Mouse (Mus musculus): ENCODE data around the gene Sh3pxd2a. TPM values are rescaled to one million over a fixed set of nuclear protein-coding genes. Genes with fewer than 3 reads are reported as not detected.

The Sh3pxd2a gene
- polyA plus RNA-seq, 1 experiment from 2014 or later: 7.4 TPM

GRCm38 (mm10) chr19:47253053-47253628 is 211.1 kb downstream of the Sh3pxd2a start:
- peak; percentile 47 for DNase-seq (ENCODE audit: low spot score)
- peak overlapping the region; percentile 59 for H3K4me2 ChIP-seq (ENCODE audit: low read depth, low read length)
- no peak overlapping the region for H3K27ac ChIP-seq (replicated peaks; ENCODE audit: low read depth, low read length)
- H3K27me3 ChIP-seq (ENCODE audit: control insufficient read depth, insufficient read depth, low read length): peaks cover 29% of the 10 kb centered on the region
- H3K4me3 ChIP-seq (ENCODE audit: low read depth, low read length): peak overlapping the region; percentile 34
- 3% methylated on average over 89 of the region's 90 CpGs for WGBS
- H3K9ac ChIP-seq (replicated peaks; ENCODE audit: low read length): peak overlapping the region; percentile 28; the same call in 1 of the 2 replicates
- H3K36me3 ChIP-seq (replicated peaks; ENCODE audit: control insufficient read depth, insufficient read depth, low read depth, low read length): no peaks in the 10 kb centered on the region
- ATAC-seq (replicated peaks; ENCODE audit: insufficient number of reproducible peaks, low FRiP score, low TSS enrichment, low read depth): no peak
- peaks cover 5% of the 10 kb centered on the region for H3K4me1 ChIP-seq (ENCODE audit: control insufficient read depth, insufficient read depth, low read length)
- H3K9me3 ChIP-seq (replicated peaks; ENCODE audit: control insufficient read depth, low read length): no peaks in the 10 kb centered on the region

- 61% methylated on average over 6 of the region's 6 CpGs for WGBS
- H3K27ac ChIP-seq (replicated peaks; ENCODE audit: low read depth, low read length): no peak overlapping the region
- ATAC-seq (replicated peaks; ENCODE audit: insufficient number of reproducible peaks, low FRiP score, low TSS enrichment, low read depth) (no peak), DNase-seq (ENCODE audit: low spot score) (no peak)
- no peak overlapping the region for H3K9ac ChIP-seq (replicated peaks; ENCODE audit: low read length)
- H3K9me3 ChIP-seq (replicated peaks; ENCODE audit: control insufficient read depth, low read length): no peaks in the 10 kb centered on the region
- no peaks in the 10 kb centered on the region for H3K36me3 ChIP-seq (replicated peaks; ENCODE audit: control insufficient read depth, insufficient read depth, low read depth, low read length)
- no peak overlapping the region for H3K4me3 ChIP-seq (ENCODE audit: low read depth, low read length)
- peaks cover 29% of the 10 kb centered on the region for H3K27me3 ChIP-seq (ENCODE audit: control insufficient read depth, insufficient read depth, low read length)
- no peak overlapping the region for H3K4me2 ChIP-seq (ENCODE audit: low read depth, low read length)
- H3K4me1 ChIP-seq (ENCODE audit: control insufficient read depth, insufficient read depth, low read length): peaks cover 5% of the 10 kb centered on the region
Observed at GRCm38 (mm10) chr19:47250931-47251330, 213.3 kb downstream of the Sh3pxd2a start.

GRCm38 (mm10) chr19:47248906-47249568 is 215.2 kb downstream of the Sh3pxd2a start:
- no peak for ATAC-seq (replicated peaks; ENCODE audit: insufficient number of reproducible peaks, low FRiP score, low TSS enrichment, low read depth)
- no peak overlapping the region for H3K9ac ChIP-seq (replicated peaks; ENCODE audit: low read length)
- H3K27me3 ChIP-seq (ENCODE audit: control insufficient read depth, insufficient read depth, low read length): peaks cover 26% of the 10 kb centered on the region
- WGBS: 64% methylated on average over 16 of the region's 16 CpGs
- H3K4me1 ChIP-seq (ENCODE audit: control insufficient read depth, insufficient read depth, low read length): peaks cover 5% of the 10 kb centered on the region
- no peak for DNase-seq (ENCODE audit: low spot score)
- no peaks in the 10 kb centered on the region for H3K9me3 ChIP-seq (replicated peaks; ENCODE audit: control insufficient read depth, low read length)
- H3K36me3 ChIP-seq (replicated peaks; ENCODE audit: control insufficient read depth, insufficient read depth, low read depth, low read length): no peaks in the 10 kb centered on the region
- no peak overlapping the region for H3K27ac ChIP-seq (replicated peaks; ENCODE audit: low read depth, low read length)
- H3K4me2 ChIP-seq (ENCODE audit: low read depth, low read length): no peak overlapping the region
- no peak overlapping the region for H3K4me3 ChIP-seq (ENCODE audit: low read depth, low read length)

- no peak for DNase-seq (ENCODE audit: low spot score)
- Histone ChIP-seq H3K27ac (replicated peaks; ENCODE audit: low read depth, low read length) (no peak overlapping the region), H3K9me3 (replicated peaks; ENCODE audit: control insufficient read depth, low read length) (no peaks in the 10 kb centered on the region), H3K4me1 (ENCODE audit: control insufficient read depth, insufficient read depth, low read length) (peaks cover 3% of the 10 kb centered on the region), H3K36me3 (replicated peaks; ENCODE audit: control insufficient read depth, insufficient read depth, low read depth, low read length) (no peaks in the 10 kb centered on the region), H3K4me3 (ENCODE audit: low read depth, low read length) (no peak overlapping the region), H3K4me2 (ENCODE audit: low read depth, low read length) (no peak overlapping the region), H3K9ac (replicated peaks; ENCODE audit: low read length) (no peak overlapping the region), H3K27me3 (ENCODE audit: control insufficient read depth, insufficient read depth, low read length) (peaks cover 18% of the 10 kb centered on the region)
- ATAC-seq (replicated peaks; ENCODE audit: insufficient number of reproducible peaks, low FRiP score, low TSS enrichment, low read depth): no peak
- WGBS: 82% methylated on average over 7 of the region's 7 CpGs
Observed at GRCm38 (mm10) chr19:47248296-47248695, 215.9 kb downstream of the Sh3pxd2a start.

- Histone ChIP-seq H3K27me3 (ENCODE audit: control insufficient read depth, insufficient read depth, low read length) (peaks cover 13% of the 10 kb centered on the region), H3K27ac (replicated peaks; ENCODE audit: low read depth, low read length) (no peak overlapping the region), H3K36me3 (replicated peaks; ENCODE audit: control insufficient read depth, insufficient read depth, low read depth, low read length) (no peaks in the 10 kb centered on the region), H3K4me3 (ENCODE audit: low read depth, low read length) (no peak overlapping the region), H3K4me1 (ENCODE audit: control insufficient read depth, insufficient read depth, low read length) (no peaks in the 10 kb centered on the region), H3K9ac (replicated peaks; ENCODE audit: low read length) (no peak overlapping the region), H3K9me3 (replicated peaks; ENCODE audit: control insufficient read depth, low read length) (no peaks in the 10 kb centered on the region), H3K4me2 (ENCODE audit: low read depth, low read length) (no peak overlapping the region)
- DNase-seq (ENCODE audit: low spot score): no peak
- WGBS: 57% methylated on average over 11 of the region's 11 CpGs
- ATAC-seq (replicated peaks; ENCODE audit: insufficient number of reproducible peaks, low FRiP score, low TSS enrichment, low read depth): no peak
Observed at GRCm38 (mm10) chr19:47247791-47248190, 216.4 kb downstream of the Sh3pxd2a start.

GRCm38 (mm10) chr19:47245512-47245911 is 218.7 kb downstream of the Sh3pxd2a start:
- no peaks in the 10 kb centered on the region for H3K4me1 ChIP-seq (ENCODE audit: control insufficient read depth, insufficient read depth, low read length)
- no peak overlapping the region for H3K27ac ChIP-seq (replicated peaks; ENCODE audit: low read depth, low read length)
- no peaks in the 10 kb centered on the region for H3K27me3 ChIP-seq (ENCODE audit: control insufficient read depth, insufficient read depth, low read length)
- ATAC-seq (replicated peaks; ENCODE audit: insufficient number of reproducible peaks, low FRiP score, low TSS enrichment, low read depth) (no peak), DNase-seq (ENCODE audit: low spot score) (no peak)
- no peaks in the 10 kb centered on the region for H3K36me3 ChIP-seq (replicated peaks; ENCODE audit: control insufficient read depth, insufficient read depth, low read depth, low read length)
- H3K4me2 ChIP-seq (ENCODE audit: low read depth, low read length): no peak overlapping the region
- 81% methylated on average over 8 of the region's 8 CpGs for WGBS
- no peaks in the 10 kb centered on the region for H3K9me3 ChIP-seq (replicated peaks; ENCODE audit: control insufficient read depth, low read length)
- no peak overlapping the region for H3K9ac ChIP-seq (replicated peaks; ENCODE audit: low read length)
- H3K4me3 ChIP-seq (ENCODE audit: low read depth, low read length): no peak overlapping the region

- no peak overlapping the region for H3K9ac ChIP-seq (replicated peaks; ENCODE audit: low read length)
- no peak overlapping the region for H3K4me3 ChIP-seq (ENCODE audit: low read depth, low read length)
- ATAC-seq (replicated peaks; ENCODE audit: insufficient number of reproducible peaks, low FRiP score, low TSS enrichment, low read depth): no peak
- no peak overlapping the region for H3K4me2 ChIP-seq (ENCODE audit: low read depth, low read length)
- WGBS: 96% methylated on average over 4 of the region's 4 CpGs
- DNase-seq (ENCODE audit: low spot score): no peak
- no peaks in the 10 kb centered on the region for H3K4me1 ChIP-seq (ENCODE audit: control insufficient read depth, insufficient read depth, low read length)
- H3K36me3 ChIP-seq (replicated peaks; ENCODE audit: control insufficient read depth, insufficient read depth, low read depth, low read length): no peaks in the 10 kb centered on the region
- no peaks in the 10 kb centered on the region for H3K9me3 ChIP-seq (replicated peaks; ENCODE audit: control insufficient read depth, low read length)
- no peak overlapping the region for H3K27ac ChIP-seq (replicated peaks; ENCODE audit: low read depth, low read length)
- H3K27me3 ChIP-seq (ENCODE audit: control insufficient read depth, insufficient read depth, low read length): no peaks in the 10 kb centered on the region
Observed at GRCm38 (mm10) chr19:47242227-47242626, 222.0 kb downstream of the Sh3pxd2a start.

- Histone ChIP-seq H3K9me3 (replicated peaks; ENCODE audit: control insufficient read depth, low read length) (no peaks in the 10 kb centered on the region), H3K36me3 (replicated peaks; ENCODE audit: control insufficient read depth, insufficient read depth, low read depth, low read length) (no peaks in the 10 kb centered on the region), H3K27ac (replicated peaks; ENCODE audit: low read depth, low read length) (no peak overlapping the region), H3K9ac (replicated peaks; ENCODE audit: low read length) (no peak overlapping the region), H3K4me1 (ENCODE audit: control insufficient read depth, insufficient read depth, low read length) (no peaks in the 10 kb centered on the region), H3K4me2 (ENCODE audit: low read depth, low read length) (peak overlapping the region; percentile 32; the same call in 1 of the 2 replicates), H3K4me3 (ENCODE audit: low read depth, low read length) (no peak overlapping the region), H3K27me3 (ENCODE audit: control insufficient read depth, insufficient read depth, low read length) (no peaks in the 10 kb centered on the region)
- DNase-seq (ENCODE audit: low spot score): no peak
- ATAC-seq (replicated peaks; ENCODE audit: insufficient number of reproducible peaks, low FRiP score, low TSS enrichment, low read depth): no peak
- 64% methylated on average over 7 of the region's 7 CpGs for WGBS
Observed at GRCm38 (mm10) chr19:47240957-47241356, 223.2 kb downstream of the Sh3pxd2a start.

Data from embryonic facial prominence, embryonic 11.5 days (tissue).